16 mouse cellular contexts compared by ENCODE assay signal in genomic region chr15:46598328-46598727, GRCm38 (mm10).
A peak's percentile ranks its signal among the peaks of the same experiment; 100 is the strongest.
DNase-seq lines count a peak whose midpoint lies in the region; ATAC-seq and TF ChIP-seq lines count a peak whose summit lies in the region.
"Had no signal": no experiment of that assay in that cellular context is flagged by ENCODE, and none has a peak within 500 bp of the region (broad histone marks: within the 10 kb centered on the region; RNA-seq: fewer than 3 reads in every experiment).

No protein-coding gene starts in this region.

- H3K9ac ChIP-seq in midbrain, postnatal 0 days (replicated peaks; ENCODE audit: low read length, poor library complexity, severe bottlenecking): no peak overlapping the region
- H3K9ac ChIP-seq in midbrain, embryonic 13.5 days (replicated peaks): no peak overlapping the region
- H3K9ac ChIP-seq: hindbrain, embryonic 15.5 days; limb, embryonic 12.5 days; neural tube, embryonic 15.5 days had no signal

- H3K4me1 ChIP-seq in midbrain, postnatal 0 days (ENCODE audit: insufficient read depth, low read length): no peaks in the 10 kb centered on the region
- H3K4me1 ChIP-seq in midbrain, embryonic 13.5 days (replicated peaks): no peaks in the 10 kb centered on the region
- H3K4me1 ChIP-seq: hindbrain, embryonic 15.5 days; limb, embryonic 12.5 days; neural tube, embryonic 15.5 days had no signal

- H3K4me3 ChIP-seq in midbrain, postnatal 0 days (ENCODE audit: low read depth, low read length): no peak overlapping the region
- no peak overlapping the region for H3K4me3 ChIP-seq in midbrain, embryonic 13.5 days (replicated peaks)
- H3K4me3 ChIP-seq: hindbrain, embryonic 15.5 days; limb, embryonic 12.5 days; neural tube, embryonic 15.5 days had no signal

- 82% methylated on average over 1 of the region's 1 CpGs for WGBS in midbrain, postnatal 0 days
- 74% methylated on average over 1 of the region's 1 CpGs for WGBS in midbrain, embryonic 13.5 days

- TF ChIP-seq CTCF in midbrain, postnatal 0 days (IDR thresholded peaks at IDR 0.05): peak; percentile 79

- no peak overlapping the region for H3K27ac ChIP-seq in midbrain, postnatal 0 days (ENCODE audit: low read depth, low read length)
- H3K27ac ChIP-seq in midbrain, embryonic 13.5 days: no peak overlapping the region
- H3K27ac ChIP-seq: hindbrain, embryonic 15.5 days; limb, embryonic 12.5 days; neural tube, embryonic 15.5 days had no signal

- no peaks in the 10 kb centered on the region for H3K27me3 ChIP-seq in midbrain, postnatal 0 days (ENCODE audit: insufficient read depth, low read length)
- no peaks in the 10 kb centered on the region for H3K27me3 ChIP-seq in midbrain, embryonic 13.5 days
- H3K27me3 ChIP-seq: hindbrain, embryonic 15.5 days; limb, embryonic 12.5 days; neural tube, embryonic 15.5 days had no signal

- no peak for ATAC-seq in midbrain, postnatal 0 days (ENCODE audit: low FRiP score)
- ATAC-seq in midbrain, embryonic 13.5 days: no peak

- H3K9me3 ChIP-seq in midbrain, postnatal 0 days (ENCODE audit: low read length): no peaks in the 10 kb centered on the region
- H3K9me3 ChIP-seq in midbrain, embryonic 13.5 days: no peaks in the 10 kb centered on the region
- H3K9me3 ChIP-seq: hindbrain, embryonic 15.5 days; limb, embryonic 12.5 days; neural tube, embryonic 15.5 days had no signal

- H3K4me2 ChIP-seq in midbrain, postnatal 0 days (ENCODE audit: low read depth, low read length, poor library complexity, severe bottlenecking): no peak overlapping the region
- H3K4me2 ChIP-seq in midbrain, embryonic 13.5 days (replicated peaks): no peak overlapping the region
- H3K4me2 ChIP-seq: hindbrain, embryonic 15.5 days; limb, embryonic 12.5 days; neural tube, embryonic 15.5 days had no signal

- no peaks in the 10 kb centered on the region for H3K36me3 ChIP-seq in midbrain, postnatal 0 days (ENCODE audit: insufficient read depth, low read length)
- H3K36me3 ChIP-seq in midbrain, embryonic 13.5 days: no peaks in the 10 kb centered on the region
- H3K36me3 ChIP-seq: hindbrain, embryonic 15.5 days; limb, embryonic 12.5 days; neural tube, embryonic 15.5 days had no signal

- peak; percentile 4 to 16 for DNase-seq in cerebellum, postnatal 14 days
- no peak for DNase-seq in cerebellum, adult 11-12 months
- DNase-seq in layer of hippocampus, adult 11-12 months (ENCODE audit: low spot score): peak; percentile 5
- DNase-seq in layer of hippocampus, postnatal 25 days (ENCODE audit: extremely low spot score in 1 of 2, low spot score in 1 of 2): no peak
- peak; percentile 64 for DNase-seq in midbrain, postnatal 0 days (ENCODE audit: low spot score)
- DNase-seq in retina, postnatal 1 day: peak; percentile 1
- no peak for DNase-seq in testis, postnatal 14 days (ENCODE audit: low spot score)
- DNase-seq: adrenal gland, postnatal 25 days; B cell, adult 2 months; heart, adult 18-20 months; kidney, adult 9 months; lung, adult 18-20 months had no signal

Comparison
In these comparisons a context has a peak if more than half of its experiments do, and no peak if none do; other contexts are left out.
1. DNase-seq: peak in cerebellum, postnatal 14 days (2 of 2), layer of hippocampus, adult 11-12 months (single experiment), midbrain, postnatal 0 days (single experiment) and retina, postnatal 1 day (single experiment); none in cerebellum, adult 11-12 months (single experiment), layer of hippocampus, postnatal 25 days (0 of 2) and testis, postnatal 14 days (single experiment).